Mouse (Mus musculus) heart, embryonic 11.5 days (tissue): ENCODE data around the gene Samd10. TPM values are rescaled to one million over a fixed set of nuclear protein-coding genes. Genes with fewer than 3 reads are reported as not detected.

Experiments used
- ATAC-seq: fragments of 200-750 bp; cut with Nextera tagmentation; replicated peaks from 2 replicates; pipeline ENCODE4 v1.8.0; 2017; ENCODE audit warnings: moderate library complexity; ENCODE audit not compliant: insufficient number of reproducible peaks, low FRiP score, low TSS enrichment
- H3K27ac ChIP-seq: fragments of 300-500 bp; sonication (generic); 2 replicates; pipeline ENCODE4 v1.5.1; 2014; ENCODE audit warnings: mild to moderate bottlenecking, low read depth, low read length
- H3K27me3 ChIP-seq: fragments of 300-500 bp; sonication (generic); 2 replicates; pipeline ENCODE4 v1.6.1; 2014; ENCODE audit warnings: mild to moderate bottlenecking, low read length, mixed read lengths; ENCODE audit not compliant: control insufficient read depth, insufficient read depth
- H3K36me3 ChIP-seq: fragments of 300-500 bp; sonication (generic); 2 replicates; pipeline ENCODE4 v1.6.1; 2014; ENCODE audit warnings: mild to moderate bottlenecking, low read length, moderate library complexity, mixed read lengths; ENCODE audit not compliant: control insufficient read depth, insufficient read depth
- H3K4me1 ChIP-seq: fragments of 300-500 bp; sonication (generic); 2 replicates; pipeline ENCODE4 v1.6.1; 2014; ENCODE audit warnings: low read length; ENCODE audit not compliant: control insufficient read depth, insufficient read depth
- H3K4me2 ChIP-seq: fragments of 300-500 bp; sonication (generic); 2 replicates; pipeline ENCODE4 v1.6.1; 2014; ENCODE audit warnings: mild to moderate bottlenecking, moderate library complexity
- H3K4me3 ChIP-seq: fragments of 300-500 bp; sonication (generic); 2 replicates; pipeline ENCODE4 v1.5.1; 2014; ENCODE audit warnings: low read depth, low read length
- H3K9ac ChIP-seq: fragments of 300-500 bp; sonication (generic); 2 replicates; pipeline ENCODE4 v1.6.1; 2014; ENCODE audit warnings: mild to moderate bottlenecking, low read depth, low read length, moderate library complexity
- H3K9me3 ChIP-seq: fragments of 300-500 bp; sonication (generic); replicated peaks from 2 replicates; pipeline ENCODE4 v1.6.1; 2016; ENCODE audit warnings: low read length; ENCODE audit not compliant: control insufficient read depth
- WGBS: fragments of 180-500 bp; shearing (Covaris S2); extraction: QIAGEN DNeasy Blood & Tissue Kit; methylation state at CpG from one replicate; pipeline ENCODE4 v1.1.7; 2014; ENCODE audit not compliant: insufficient replicate concordance; 5-methylcytosine and 5-hydroxymethylcytosine counted together
- microRNA-seq: library from miRNA; unstranded; fragments of <30 nt; microRNA quantifications from one replicate; pipeline ENCODE4, GENCODE M21; 2016; ENCODE audit warnings: borderline number of aligned reads
- polyA plus RNA-seq: library from polyadenylated mRNA; unstranded; fragments of >200 nt; fragmentation: Nextera tagmentation; extraction: Ambion mirVana; gene quantifications from 2 replicates; pipeline ENCODE4 v1.2.1, GENCODE M21; 2014

The Samd10 gene
- polyA plus RNA-seq, 1 experiment from 2014 or later = 13.7 TPM

DNA sequence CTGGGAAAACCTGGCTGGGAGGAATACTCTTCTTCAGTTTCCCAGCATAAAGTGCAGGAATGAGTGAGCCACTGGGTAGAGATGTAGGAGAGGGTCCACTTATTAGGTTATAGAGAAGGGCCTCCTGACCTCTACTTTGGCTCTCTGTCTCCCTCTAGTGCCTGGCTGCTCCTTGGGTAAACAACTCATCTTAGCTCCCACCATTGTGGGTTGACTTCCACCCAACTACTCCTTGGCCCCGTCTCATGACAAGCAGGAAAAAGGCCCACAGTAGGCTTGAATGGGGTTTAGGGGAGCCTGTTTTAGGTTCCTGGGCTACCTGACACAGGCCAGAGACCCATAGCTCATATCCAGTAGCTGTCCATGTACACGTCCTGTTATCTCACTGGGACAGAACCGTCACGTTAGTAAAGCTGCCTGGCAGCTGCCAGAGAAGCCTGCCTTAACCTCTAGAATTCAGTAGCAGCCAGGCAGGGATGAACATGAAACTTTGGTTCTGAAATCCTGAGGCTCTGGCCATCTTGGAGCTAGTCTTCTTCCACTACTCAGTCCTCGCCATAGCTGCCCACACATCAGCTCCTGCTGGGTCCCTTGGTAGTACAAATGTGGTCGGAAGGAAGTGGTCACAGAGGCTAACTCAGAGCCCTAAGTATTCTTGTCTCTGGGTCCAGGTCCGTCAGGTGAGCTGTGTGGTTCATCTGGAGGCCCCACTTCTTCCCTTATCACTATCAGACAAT, 30.6 kb downstream of the Samd10 start:
- H3K9me3 ChIP-seq = no peaks in the 10 kb centered on the region
- no peak overlapping the region for H3K9ac ChIP-seq
- no peak overlapping the region for H3K27ac ChIP-seq
- WGBS = 55% methylated on average over 7 of the region's 7 CpGs
- no peaks in the 10 kb centered on the region for H3K27me3 ChIP-seq
- peaks cover 6% of the 10 kb centered on the region for H3K4me1 ChIP-seq
- H3K4me2 ChIP-seq = no peak overlapping the region
- ATAC-seq = no peak
- H3K4me3 ChIP-seq = no peak overlapping the region
- peaks cover under 1% of the 10 kb centered on the region; the same call in 1 of the 2 replicates for H3K36me3 ChIP-seq

DNA sequence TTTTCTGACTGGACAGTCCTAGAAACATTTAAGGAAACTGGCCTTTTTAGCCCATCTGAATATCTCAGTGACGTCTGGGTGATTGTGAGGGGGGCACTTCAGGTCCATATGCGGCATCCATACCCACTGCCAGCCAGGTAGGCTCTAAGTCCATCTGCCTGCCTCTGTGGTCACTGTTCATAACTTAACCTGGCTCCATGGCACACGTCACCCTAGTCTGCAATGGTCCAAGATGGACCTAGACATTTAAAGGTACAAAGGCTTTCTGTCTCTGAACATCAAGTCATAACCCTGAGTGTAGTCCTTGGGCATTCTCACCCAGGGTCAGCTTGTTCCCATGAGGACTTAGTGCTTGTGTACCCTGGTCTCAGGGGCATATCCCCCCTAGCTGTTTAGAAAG, 31.7 kb downstream of the Samd10 start:
- WGBS = 81% methylated on average over 3 of the region's 3 CpGs
- H3K4me3 ChIP-seq = no peak overlapping the region
- H3K4me1 ChIP-seq = peaks cover 6% of the 10 kb centered on the region
- ATAC-seq = no peak
- H3K4me2 ChIP-seq = no peak overlapping the region
- H3K27ac ChIP-seq = no peak overlapping the region
- H3K9me3 ChIP-seq = no peaks in the 10 kb centered on the region
- no peak overlapping the region for H3K9ac ChIP-seq
- no peaks in the 10 kb centered on the region for H3K27me3 ChIP-seq
- H3K36me3 ChIP-seq = no peaks in the 10 kb centered on the region

DNA sequence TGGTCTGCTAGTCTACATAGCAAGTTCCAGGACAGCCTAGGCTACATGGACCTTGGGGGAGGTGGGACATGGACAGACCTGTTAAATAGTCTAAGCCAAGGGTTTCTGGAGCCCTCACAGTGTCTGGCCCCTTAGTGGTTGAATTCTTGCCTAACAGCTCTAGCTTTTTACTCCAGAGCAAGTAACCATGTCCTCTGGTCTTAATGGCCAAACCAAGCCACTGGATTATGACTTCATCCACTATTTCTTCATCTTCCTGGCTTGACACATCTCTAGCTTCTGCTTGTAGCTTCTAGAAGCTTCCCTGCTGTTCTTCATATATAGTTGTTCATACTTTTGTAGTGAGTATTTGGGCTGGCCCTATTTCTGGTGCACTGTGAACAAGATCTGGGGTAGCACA, 45.2 kb downstream of the Samd10 start:
- H3K9me3 ChIP-seq = no peaks in the 10 kb centered on the region
- H3K36me3 ChIP-seq = peaks cover 33% of the 10 kb centered on the region
- no peak overlapping the region for H3K4me2 ChIP-seq
- no peaks in the 10 kb centered on the region for H3K4me1 ChIP-seq
- no peak overlapping the region for H3K4me3 ChIP-seq
- no peaks in the 10 kb centered on the region for H3K27me3 ChIP-seq
- no peak overlapping the region for H3K9ac ChIP-seq
- ATAC-seq = no peak
- H3K27ac ChIP-seq = no peak overlapping the region

DNA sequence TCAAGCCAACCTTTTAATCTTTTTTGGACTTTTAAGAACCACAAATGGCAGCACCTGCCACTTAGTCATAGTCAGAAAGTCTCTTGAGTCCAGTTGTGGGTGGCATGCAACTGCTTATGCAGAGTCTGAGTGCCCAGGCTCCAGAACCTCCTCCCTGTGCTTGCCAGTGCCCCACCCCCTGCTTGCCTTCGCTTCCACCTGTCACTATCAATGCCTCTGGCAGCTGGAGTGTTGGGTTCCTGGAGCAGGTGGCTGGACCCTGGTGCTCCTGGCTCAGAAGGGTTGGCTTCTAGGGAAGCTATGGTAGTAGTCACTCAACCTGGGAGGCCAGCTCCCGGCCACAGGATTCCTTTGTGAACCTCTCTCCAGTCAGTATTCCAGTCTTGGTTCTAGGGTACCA, 48.8 kb downstream of the Samd10 start:
- H3K27me3 ChIP-seq = no peaks in the 10 kb centered on the region
- ATAC-seq = no peak
- no peak overlapping the region for H3K4me2 ChIP-seq
- no peak overlapping the region for H3K4me3 ChIP-seq
- no peaks in the 10 kb centered on the region for H3K9me3 ChIP-seq
- H3K4me1 ChIP-seq = 0 out of 2 replicates have a peak, but pooled peaks cover 3% of the 10 kb centered on the region
- no peak overlapping the region for H3K27ac ChIP-seq
- 93% methylated on average over 2 of the region's 2 CpGs for WGBS
- H3K9ac ChIP-seq = no peak overlapping the region
- H3K36me3 ChIP-seq = peaks cover 38% of the 10 kb centered on the region

DNA sequence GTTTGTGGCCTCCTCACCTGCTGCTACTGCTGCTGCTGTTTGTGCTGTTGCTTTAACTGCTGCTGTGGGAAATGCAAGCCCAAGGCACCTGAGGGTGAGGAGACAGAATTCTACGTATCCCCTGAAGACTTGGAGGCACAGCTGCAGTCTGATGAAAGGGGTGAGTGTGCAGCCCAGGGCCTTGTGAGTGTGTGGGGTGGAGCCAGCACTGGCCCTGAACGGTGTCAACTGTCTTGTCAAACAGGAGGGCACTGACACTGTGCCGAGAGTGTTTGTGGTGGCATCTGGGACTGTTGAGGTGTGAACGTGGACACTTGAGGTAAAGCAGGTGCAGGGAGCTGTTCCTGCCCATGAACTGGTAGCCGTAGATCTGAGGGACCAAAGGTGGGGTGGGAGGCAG, 50.3 kb downstream of the Samd10 start:
- WGBS = 80% methylated on average over 5 of the region's 5 CpGs
- Histone ChIP-seq H3K9me3 (no peaks in the 10 kb centered on the region), H3K27ac (no peak overlapping the region), H3K4me3 (no peak overlapping the region), H3K4me2 (no peak overlapping the region), H3K9ac (no peak overlapping the region), H3K4me1 (0 out of 2 replicates have a peak, but pooled peaks cover 3% of the 10 kb centered on the region), H3K36me3 (peaks cover 38% of the 10 kb centered on the region), H3K27me3 (no peaks in the 10 kb centered on the region)
- ATAC-seq = no peak

DNA sequence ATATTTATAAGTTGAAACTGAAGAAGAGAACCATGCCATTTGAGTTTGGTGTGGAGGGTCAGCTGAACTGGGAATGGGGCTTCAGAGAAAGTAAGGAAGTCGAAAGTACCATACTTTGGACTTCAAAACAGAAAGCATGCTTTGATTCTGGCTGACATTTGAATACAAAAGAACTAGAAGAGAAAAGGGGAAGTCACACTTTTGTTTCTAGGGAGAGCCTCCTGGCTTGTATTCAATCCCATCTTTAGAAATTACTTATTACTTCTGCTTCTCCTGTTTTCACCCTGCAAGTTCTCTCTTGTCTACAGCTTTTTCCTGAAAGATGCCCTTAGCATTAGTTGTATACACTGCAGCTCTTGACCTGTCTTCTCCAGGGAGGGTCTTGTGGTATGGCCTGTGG, 50.8 kb downstream of the Samd10 start:
- no peaks in the 10 kb centered on the region for H3K9me3 ChIP-seq
- no peak overlapping the region for H3K27ac ChIP-seq
- no peak overlapping the region for H3K4me3 ChIP-seq
- H3K9ac ChIP-seq = no peak overlapping the region
- WGBS = 82% methylated on average over 1 of the region's 1 CpGs
- 0 out of 2 replicates have a peak, but pooled peaks cover 3% of the 10 kb centered on the region for H3K4me1 ChIP-seq
- H3K4me2 ChIP-seq = no peak overlapping the region
- ATAC-seq = no peak
- no peaks in the 10 kb centered on the region for H3K27me3 ChIP-seq
- H3K36me3 ChIP-seq = peaks cover 38% of the 10 kb centered on the region

DNA sequence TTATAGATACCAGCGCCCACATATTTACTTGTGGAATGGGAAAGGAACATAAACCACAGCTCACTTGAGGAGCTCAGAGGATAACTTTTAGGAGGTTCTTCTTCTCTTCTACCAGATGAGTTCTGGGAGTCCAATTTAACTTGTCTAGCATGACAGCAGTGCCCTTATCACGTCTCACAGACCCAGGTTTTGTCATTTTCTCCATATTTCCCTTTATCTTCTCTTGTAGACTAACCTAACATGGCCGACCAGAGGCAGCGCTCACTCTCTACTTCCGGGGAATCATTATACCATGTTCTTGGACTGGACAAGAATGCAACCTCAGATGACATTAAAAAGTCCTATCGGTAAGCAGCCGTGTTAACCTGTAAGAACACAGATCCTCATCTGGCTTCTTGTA, 52.9 kb downstream of the Samd10 start:
- 0 out of 2 replicates have a peak, but pooled peaks cover 3% of the 10 kb centered on the region for H3K4me1 ChIP-seq
- peaks cover 24% of the 10 kb centered on the region for H3K36me3 ChIP-seq
- no peak overlapping the region for H3K27ac ChIP-seq
- no peak overlapping the region for H3K9ac ChIP-seq
- H3K4me2 ChIP-seq = no peak overlapping the region
- ATAC-seq = no peak
- no peaks in the 10 kb centered on the region for H3K27me3 ChIP-seq
- WGBS = 90% methylated on average over 7 of the region's 7 CpGs
- H3K4me3 ChIP-seq = no peak overlapping the region
- H3K9me3 ChIP-seq = no peaks in the 10 kb centered on the region

Small RNA genes lying within 50 kb of the gene (microRNA-seq; reads per million reads assigned to microRNA genes)
- gene Mir7006 = not detected

Other genes starting within 250 kb of the Samd10 start
- gene Zgpat, start 234.3 kb downstream of the Samd10 start, polyA plus RNA-seq = 21.7 and 27.3 TPM in 2 replicates
- 36.3 and 47.5 TPM in 2 replicates for gene Arfrp1, start 233.8 kb downstream of the Samd10 start, polyA plus RNA-seq
- gene Lime1, start 219.1 kb downstream of the Samd10 start, polyA plus RNA-seq = 11.2 and 13.8 TPM in 2 replicates
- gene Zbtb46, start 139.8 kb downstream of the Samd10 start, polyA plus RNA-seq = 10.3 and 10.5 TPM in 2 replicates
- gene Abhd16b, start 106.0 kb downstream of the Samd10 start, polyA plus RNA-seq = 0.43 and 0.65 TPM in 2 replicates
- 119 and 128 TPM in 2 replicates for gene Tpd52l2, start 102.1 kb downstream of the Samd10 start, polyA plus RNA-seq
- 69.0 and 76.1 TPM in 2 replicates for gene Dnajc5, start 78.7 kb downstream of the Samd10 start, polyA plus RNA-seq
- 66.2 and 66.7 TPM in 2 replicates for gene Uckl1, start 14.3 kb downstream of the Samd10 start, polyA plus RNA-seq
- gene Prpf6, start 7.3 kb downstream of the Samd10 start, polyA plus RNA-seq = 45.5 and 53.2 TPM in 2 replicates
- 26.3 and 26.5 TPM in 2 replicates for gene Zfp512b, start 6.4 kb downstream of the Samd10 start, polyA plus RNA-seq
- gene Gm29797, start 57.8 kb upstream of the Samd10 start, polyA plus RNA-seq = not detected in 2 replicates
- gene Sox18, start 72.4 kb upstream of the Samd10 start, polyA plus RNA-seq = 18.6 and 22.2 TPM in 2 replicates
- 13.5 and 14.1 TPM in 2 replicates for gene Tcea2, start 81.1 kb upstream of the Samd10 start, polyA plus RNA-seq
- gene Rgs19, start 94.8 kb upstream of the Samd10 start, polyA plus RNA-seq = 57.7 and 61.3 TPM in 2 replicates
- gene Lkaaear1, start 99.2 kb upstream of the Samd10 start, polyA plus RNA-seq = not detected in 2 replicates
- gene Oprl1, start 115.8 kb upstream of the Samd10 start, polyA plus RNA-seq = 7.5 and 9.2 TPM in 2 replicates
- gene Myt1, start 164.1 kb upstream of the Samd10 start, polyA plus RNA-seq = 0.06 and 0.65 TPM in 2 replicates
- gene Pcmtd2, start 238.6 kb upstream of the Samd10 start, polyA plus RNA-seq = 23.6 and 31.2 TPM in 2 replicates